Comparison of ENCODE assay signal across 9 mouse cellular contexts in genomic region chr7:112024446-112024730, GRCm38 (mm10). TPM values are rescaled to one million over a fixed set of nuclear protein-coding genes. Genes with fewer than 3 reads are reported as not detected.
A peak's percentile ranks its signal among the peaks of the same experiment; 100 is the strongest.
DNase-seq lines count a peak whose midpoint lies in the region; ATAC-seq and TF ChIP-seq lines count a peak whose summit lies in the region.
"Had no signal": no experiment of that assay in that cellular context is flagged by ENCODE, and none has a peak within 500 bp of the region (broad histone marks: within the 10 kb centered on the region; RNA-seq: fewer than 3 reads in every experiment).

No protein-coding gene starts in this region.

- no peak for DNase-seq in kidney, postnatal 0 days (ENCODE audit: low spot score)
- no peak for DNase-seq in kidney, postnatal 25 days
- no peak for DNase-seq in embryonic facial prominence, embryonic 11.5 days (ENCODE audit: low spot score)
- DNase-seq in hindbrain, postnatal 0 days (ENCODE audit: low spot score): no peak
- DNase-seq in left cerebral cortex, adult 18-20 months (ENCODE audit: low spot score in 2 of 2): no peak
- no peak for DNase-seq in thymus, adult 2 months
- no peak for DNase-seq in ovary, postnatal 36 days (ENCODE audit: low spot score)
- DNase-seq: gastrocnemius, postnatal 10 days had no signal

- no peaks in the 10 kb centered on the region for H3K36me3 ChIP-seq in kidney, postnatal 0 days (ENCODE audit: insufficient read depth, low read length)
- H3K36me3 ChIP-seq in embryonic facial prominence, embryonic 11.5 days (replicated peaks; ENCODE audit: control insufficient read depth, insufficient read depth, low read depth, low read length): no peaks in the 10 kb centered on the region
- H3K36me3 ChIP-seq in hindbrain, postnatal 0 days (ENCODE audit: insufficient read depth, low read length): no peaks in the 10 kb centered on the region
- no peaks in the 10 kb centered on the region for H3K36me3 ChIP-seq in midbrain, embryonic 16.5 days (ENCODE audit: control insufficient read depth, insufficient read depth, low read length)
- no peaks in the 10 kb centered on the region; the same call in 1 of the 2 replicates for H3K36me3 ChIP-seq in thymus, adult 2 months (ENCODE audit: control insufficient read depth, insufficient read depth, low read length)

- ATAC-seq in kidney, postnatal 0 days (replicated peaks; ENCODE audit: low FRiP score, low read depth): no peak
- ATAC-seq in embryonic facial prominence, embryonic 11.5 days (replicated peaks; ENCODE audit: insufficient number of reproducible peaks, low FRiP score, low TSS enrichment, low read depth): no peak
- ATAC-seq in hindbrain, postnatal 0 days: no peak
- ATAC-seq in midbrain, embryonic 16.5 days: no peak

- H3K4me1 ChIP-seq in kidney, postnatal 0 days (replicated peaks; ENCODE audit: insufficient read depth, low read length): peaks cover 25% of the 10 kb centered on the region
- H3K4me1 ChIP-seq in embryonic facial prominence, embryonic 11.5 days (ENCODE audit: control insufficient read depth, insufficient read depth, low read length): no peaks in the 10 kb centered on the region
- peaks cover 7% of the 10 kb centered on the region; the same call in 1 of the 2 replicates for H3K4me1 ChIP-seq in hindbrain, postnatal 0 days (ENCODE audit: insufficient read depth, low read length)
- H3K4me1 ChIP-seq in midbrain, embryonic 16.5 days (ENCODE audit: control insufficient read depth, insufficient read depth, low read length): peaks cover 36% of the 10 kb centered on the region
- H3K4me1 ChIP-seq in thymus, adult 2 months (replicated peaks; ENCODE audit: control insufficient read depth, insufficient read depth, low read length): peaks cover 4% of the 10 kb centered on the region

- no peaks in the 10 kb centered on the region for H3K9me3 ChIP-seq in kidney, postnatal 0 days (replicated peaks; ENCODE audit: low read length)
- H3K9me3 ChIP-seq in embryonic facial prominence, embryonic 11.5 days (replicated peaks; ENCODE audit: control insufficient read depth, low read length): no peaks in the 10 kb centered on the region
- H3K9me3 ChIP-seq in hindbrain, postnatal 0 days (ENCODE audit: low read length): no peaks in the 10 kb centered on the region
- H3K9me3 ChIP-seq in midbrain, embryonic 16.5 days (replicated peaks; ENCODE audit: control insufficient read depth, low read length, poor library complexity, severe bottlenecking): no peaks in the 10 kb centered on the region

- peak overlapping the region; percentile 95 for H3K27ac ChIP-seq in kidney, postnatal 0 days
- H3K27ac ChIP-seq in embryonic facial prominence, embryonic 11.5 days (replicated peaks; ENCODE audit: low read depth, low read length): peak overlapping the region; percentile 94; the same call in 1 of the 2 replicates
- H3K27ac ChIP-seq in hindbrain, postnatal 0 days: peak overlapping the region; percentile 99; the same call in 1 of the 2 replicates
- H3K27ac ChIP-seq in midbrain, embryonic 16.5 days (ENCODE audit: low read length): no peak overlapping the region
- H3K27ac ChIP-seq in thymus, adult 2 months (ENCODE audit: control insufficient read depth, insufficient read depth, low read length): no peak overlapping the region

- no peaks in the 10 kb centered on the region for H3K27me3 ChIP-seq in kidney, postnatal 0 days (ENCODE audit: insufficient read depth, low read length)
- no peaks in the 10 kb centered on the region for H3K27me3 ChIP-seq in embryonic facial prominence, embryonic 11.5 days (ENCODE audit: control insufficient read depth, insufficient read depth, low read length)
- no peaks in the 10 kb centered on the region for H3K27me3 ChIP-seq in hindbrain, postnatal 0 days (ENCODE audit: insufficient read depth, low read length)
- no peaks in the 10 kb centered on the region for H3K27me3 ChIP-seq in midbrain, embryonic 16.5 days (ENCODE audit: control insufficient read depth, insufficient read depth, low read depth, low read length)
- H3K27me3 ChIP-seq in thymus, adult 2 months (ENCODE audit: control insufficient read depth, insufficient read depth, low read length): no peaks in the 10 kb centered on the region

- peak overlapping the region; percentile 95 for H3K9ac ChIP-seq in kidney, postnatal 0 days (ENCODE audit: low read depth, low read length)
- peak overlapping the region; percentile 94 for H3K9ac ChIP-seq in embryonic facial prominence, embryonic 11.5 days (replicated peaks; ENCODE audit: low read length)
- peak overlapping the region; percentile 92 for H3K9ac ChIP-seq in hindbrain, postnatal 0 days (replicated peaks; ENCODE audit: low read length)
- peak overlapping the region; percentile 98 for H3K9ac ChIP-seq in midbrain, embryonic 16.5 days (ENCODE audit: low read depth, low read length)

- H3K4me2 ChIP-seq in kidney, postnatal 0 days (ENCODE audit: low read length): peak overlapping the region; percentile 82
- peak overlapping the region; percentile 65 for H3K4me2 ChIP-seq in embryonic facial prominence, embryonic 11.5 days (ENCODE audit: low read depth, low read length)
- H3K4me2 ChIP-seq in hindbrain, postnatal 0 days (ENCODE audit: low read depth, low read length): peak overlapping the region; percentile 89
- H3K4me2 ChIP-seq in midbrain, embryonic 16.5 days (ENCODE audit: low read length): peak overlapping the region; percentile 73

- 13% methylated on average over 7 of the region's 7 CpGs for WGBS in kidney, postnatal 0 days
- WGBS in embryonic facial prominence, embryonic 11.5 days: 33% methylated on average over 7 of the region's 7 CpGs
- WGBS in hindbrain, postnatal 0 days: 26% methylated on average over 7 of the region's 7 CpGs
- 26% methylated on average over 7 of the region's 7 CpGs for WGBS in midbrain, embryonic 16.5 days
- WGBS in thymus, adult 2 months: 15% methylated on average over 7 of the region's 7 CpGs

- no peak for TF ChIP-seq POLR2A in thymus, adult 2 months (IDR thresholded peaks at IDR 0.05; ENCODE audit: control insufficient read depth, extremely low read depth, insufficient read depth, low read length, poor library complexity)

- peak overlapping the region; percentile 85 for H3K4me3 ChIP-seq in kidney, postnatal 0 days (replicated peaks; ENCODE audit: low read depth, low read length)
- peak overlapping the region; percentile 87 for H3K4me3 ChIP-seq in embryonic facial prominence, embryonic 11.5 days (ENCODE audit: low read depth, low read length)
- peak overlapping the region; percentile 88 for H3K4me3 ChIP-seq in hindbrain, postnatal 0 days (ENCODE audit: low read length)
- peak overlapping the region; percentile 76 for H3K4me3 ChIP-seq in midbrain, embryonic 16.5 days (ENCODE audit: low read depth, low read length)
- no peak overlapping the region for H3K4me3 ChIP-seq in thymus, adult 2 months (ENCODE audit: control insufficient read depth, insufficient read depth, low read length)

- no peak for TF ChIP-seq CTCF in kidney, postnatal 0 days (IDR thresholded peaks at IDR 0.05; ENCODE audit: low read depth)
- TF ChIP-seq CTCF in hindbrain, postnatal 0 days (IDR thresholded peaks at IDR 0.05; ENCODE audit: low read depth): no peak
- no peak for TF ChIP-seq CTCF in thymus, adult 2 months (IDR thresholded peaks at IDR 0.05; ENCODE audit: borderline replicate concordance, control insufficient read depth, extremely low read depth, insufficient read depth, low read length, poor library complexity)

RNA-seq across cellular contexts. Expression of gene Usp47, which starts 1.1 kb away (rescaled TPM):
- 37.3 and 42.1 TPM in 2 replicates for polyA plus RNA-seq in kidney, postnatal 0 days (2015; fragmentation: Nextera tagmentation; extraction: Ambion mirVana)
- polyA plus RNA-seq in embryonic facial prominence, embryonic 11.5 days (2014; fragmentation: Nextera tagmentation; extraction: Ambion mirVana): 105 and 110 TPM in 2 replicates
- total RNA-seq in hindbrain, postnatal 0 days (2014; rRNA removed): 55.7 and 70.5 TPM in 2 replicates
- polyA plus RNA-seq in hindbrain, postnatal 0 days (2015; fragmentation: Nextera tagmentation; extraction: Ambion mirVana): 44.9 and 45.5 TPM in 2 replicates
- polyA plus RNA-seq in midbrain, embryonic 16.5 days (2015; fragmentation: Nextera tagmentation; extraction: Ambion mirVana): 78.4 and 85.8 TPM in 2 replicates
- 10 to 100 TPM; 67.6 to 68.3 TPM for total RNA-seq in left cerebral cortex, adult 18-20 months (2021)
- polyA plus RNA-seq in thymus, adult 2 months (2012; rRNA removed): 12.6 and 13.2 TPM in 2 replicates

Comparison
In these comparisons a context has a peak if more than half of its experiments do, and no peak if none do; other contexts are left out.
1. H3K27ac ChIP-seq: peak in kidney, postnatal 0 days (single experiment), embryonic facial prominence, embryonic 11.5 days (single experiment) and hindbrain, postnatal 0 days (single experiment); none in midbrain, embryonic 16.5 days (single experiment) and thymus, adult 2 months (single experiment).
2. Peak in every context shown above with its lines, with median percentiles within 50 percentile points of each other: H3K4me2 ChIP-seq and H3K9ac ChIP-seq.